Mouse (Mus musculus) common myeloid progenitor, adult 5-6 weeks (primary cell): Measurements from ENCODE around the gene Actn4. TPM values are rescaled to one million over a fixed set of nuclear protein-coding genes. Genes with fewer than 3 reads are reported as not detected.

Experiments
- ATAC-seq: replicated peaks from 2 replicates; pipeline ENCODE4 v1.8.0; 2016; ENCODE audit warnings: low read depth, mild to moderate bottlenecking, moderate TSS enrichment, inconsistent platforms; ENCODE audit not compliant: poor library complexity, severe bottlenecking
- total RNA-seq: library from RNA; stranded (forward); fragments of 200-1000, 187-1606 nt; gene quantifications from 2 replicates; pipeline ENCODE4 v1.2.3, GENCODE M21; 2017

Gene Actn4
- total RNA-seq, 1 experiment from 2014 or later: 76.9 TPM

DNA sequence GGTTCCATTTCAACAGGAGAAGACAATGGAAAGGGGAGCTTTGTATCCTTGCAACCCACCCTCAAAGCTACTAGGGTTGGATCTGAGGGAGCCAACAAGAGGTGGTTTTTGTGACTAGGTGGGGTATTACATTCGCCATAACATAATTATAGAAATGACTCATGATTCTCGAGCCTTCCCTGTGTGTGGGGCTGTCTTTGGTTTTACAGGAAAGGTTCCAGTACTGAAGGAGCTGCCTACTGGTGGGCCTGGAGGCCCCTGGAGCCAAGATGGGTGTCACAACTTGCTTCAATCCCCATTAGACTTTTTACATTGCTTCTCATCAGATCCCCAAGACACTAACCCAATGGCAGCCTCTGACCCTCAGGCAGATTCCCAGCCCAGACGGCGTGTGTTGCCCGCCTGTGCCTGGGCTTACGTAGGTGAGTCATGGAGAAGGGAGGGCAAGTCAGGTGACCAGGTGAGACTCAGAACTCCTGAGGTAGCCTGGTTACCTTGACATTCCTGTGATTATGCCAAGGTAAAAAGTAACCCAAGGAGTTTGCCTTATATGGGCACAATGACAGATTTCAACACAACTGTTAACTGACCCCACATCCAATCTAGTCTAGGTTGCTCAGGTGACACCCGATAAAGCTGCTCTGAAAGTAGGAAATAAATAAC is 31.0 kb downstream of the Actn4 start:
- ATAC-seq: no peak

DNA sequence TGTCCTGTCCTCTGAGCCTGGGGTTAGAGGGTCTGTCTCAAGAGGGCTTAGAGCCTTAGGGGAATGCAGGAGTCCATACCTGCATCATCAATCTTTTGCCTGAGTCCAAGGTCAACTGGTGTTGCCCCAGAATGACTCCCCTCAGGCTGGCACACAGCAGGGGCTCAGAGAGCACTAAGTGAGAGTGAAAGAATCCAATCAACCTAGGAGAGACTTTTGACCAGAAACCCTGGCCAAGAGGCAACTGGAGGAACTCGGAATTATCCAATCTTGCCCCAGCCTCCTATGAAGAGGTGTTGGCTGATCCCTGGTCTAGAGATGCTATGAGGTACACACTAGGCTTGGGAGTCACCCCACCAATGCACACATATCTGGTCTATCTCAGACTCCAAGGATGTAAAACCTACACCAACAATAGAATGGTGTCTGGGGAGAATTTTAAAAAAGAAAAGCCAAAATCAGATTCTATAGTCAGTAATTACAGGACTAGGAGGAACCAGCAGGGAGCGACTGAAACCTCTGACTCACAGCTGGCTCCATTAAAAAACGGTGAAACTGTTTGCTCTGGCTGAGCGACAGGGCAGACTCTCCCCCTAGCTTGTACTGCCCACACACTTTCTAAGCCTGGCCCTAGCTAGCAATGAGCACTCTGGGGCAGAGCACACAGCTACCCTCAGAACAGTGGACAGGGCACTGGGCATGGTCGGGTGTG is 31.7 kb downstream of the Actn4 start:
- ATAC-seq: no peak

DNA sequence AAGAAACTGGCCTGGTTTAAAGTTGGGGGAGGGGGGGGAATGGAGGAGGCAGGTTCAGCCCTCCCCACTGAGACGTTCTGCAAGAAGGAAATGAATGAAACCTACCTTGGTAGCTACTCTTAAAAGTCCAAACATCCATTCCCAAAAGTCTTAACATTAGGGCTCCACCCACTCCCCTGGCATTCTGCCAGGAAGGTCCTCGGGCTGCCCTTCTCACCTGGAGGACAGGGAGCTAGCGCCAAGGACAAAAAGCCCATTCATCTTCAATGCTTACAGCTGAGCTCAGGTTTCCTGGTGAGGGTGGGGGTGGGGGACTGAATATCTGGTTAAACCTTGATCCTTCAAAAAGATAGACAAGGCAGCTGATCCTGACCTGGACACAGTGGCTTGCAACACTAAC is 32.8 kb downstream of the Actn4 start:
- no peak for ATAC-seq

DNA sequence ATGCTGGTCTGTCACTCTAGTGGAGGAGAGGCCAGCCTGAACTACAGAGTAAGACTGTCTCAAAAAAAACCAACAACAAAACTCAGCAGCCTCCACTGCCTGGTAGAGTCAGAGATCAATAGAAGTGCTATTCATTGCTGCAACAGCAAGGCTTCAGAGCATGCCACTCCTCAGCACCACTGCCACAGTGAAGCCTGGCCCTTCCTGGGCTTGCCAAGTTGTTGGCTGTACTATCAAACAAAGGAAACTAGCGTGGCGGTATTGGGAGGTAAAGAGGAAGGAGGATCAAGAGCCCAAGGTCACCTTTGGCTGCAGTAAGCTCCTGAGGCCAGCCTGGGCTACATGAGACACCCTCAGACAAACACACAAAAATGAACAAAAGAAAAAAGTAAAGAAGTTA is 36.0 kb downstream of the Actn4 start:
- no peak for ATAC-seq

DNA sequence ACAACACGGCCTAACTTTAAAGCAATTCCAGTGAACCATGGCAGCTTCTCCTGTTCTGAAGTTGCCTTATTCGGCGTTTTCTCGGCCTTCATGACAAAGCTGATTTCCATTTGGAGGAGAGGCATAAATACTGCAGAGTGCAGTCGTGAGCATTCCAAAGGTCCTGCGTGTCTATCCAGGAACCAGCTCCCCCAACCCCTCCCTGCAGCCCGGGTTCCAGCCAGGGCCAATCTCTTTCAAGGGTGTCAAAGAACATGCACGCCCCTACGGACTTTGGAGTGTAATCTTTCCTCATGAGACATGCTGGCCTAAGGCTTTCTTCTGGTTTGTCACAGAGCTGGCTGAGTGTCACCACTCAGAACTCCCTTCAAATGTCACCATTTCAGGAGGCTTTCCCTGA is 36.8 kb downstream of the Actn4 start:
- no peak for ATAC-seq

DNA sequence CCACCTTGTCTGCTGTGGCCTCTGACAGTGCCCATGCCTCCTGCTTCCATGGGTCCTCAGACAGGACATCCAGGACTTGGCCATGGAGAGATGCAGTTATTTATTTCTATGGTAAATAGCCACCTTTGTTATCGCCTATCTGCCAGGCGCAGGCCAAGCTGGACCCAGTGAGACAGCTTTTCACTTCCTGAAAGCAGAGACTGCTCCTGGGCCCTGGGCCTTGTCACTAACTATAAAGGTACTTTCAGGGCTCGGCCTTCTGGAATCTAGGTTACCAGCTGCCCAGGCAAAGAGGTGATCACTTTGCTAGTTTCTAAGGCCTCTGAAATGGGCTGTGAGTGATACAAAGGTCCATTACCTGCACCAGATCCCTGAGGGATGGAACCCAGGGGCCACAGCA is 37.3 kb downstream of the Actn4 start:
- no peak for ATAC-seq

DNA sequence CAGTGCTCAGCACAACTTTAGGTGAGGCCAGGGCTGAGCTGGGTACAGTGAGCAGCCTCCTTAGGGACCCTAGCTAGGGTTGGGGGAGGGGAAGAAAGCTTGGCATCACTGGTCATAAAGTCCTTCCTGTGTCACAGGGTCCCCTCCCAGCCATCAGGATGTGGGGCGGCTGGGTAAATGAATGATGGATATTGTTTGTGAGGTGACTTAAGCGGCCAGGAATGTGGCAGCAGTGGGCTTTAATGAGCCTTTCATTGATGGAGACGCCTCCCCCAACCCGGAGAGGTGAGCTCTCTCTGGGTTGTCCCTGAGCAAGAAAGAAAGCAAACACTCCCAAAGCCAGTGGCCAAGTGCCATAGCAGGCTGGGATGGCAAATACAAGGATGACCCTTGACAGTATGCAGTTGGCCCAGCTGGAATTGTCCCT is 38.3 kb downstream of the Actn4 start:
- no peak for ATAC-seq

DNA sequence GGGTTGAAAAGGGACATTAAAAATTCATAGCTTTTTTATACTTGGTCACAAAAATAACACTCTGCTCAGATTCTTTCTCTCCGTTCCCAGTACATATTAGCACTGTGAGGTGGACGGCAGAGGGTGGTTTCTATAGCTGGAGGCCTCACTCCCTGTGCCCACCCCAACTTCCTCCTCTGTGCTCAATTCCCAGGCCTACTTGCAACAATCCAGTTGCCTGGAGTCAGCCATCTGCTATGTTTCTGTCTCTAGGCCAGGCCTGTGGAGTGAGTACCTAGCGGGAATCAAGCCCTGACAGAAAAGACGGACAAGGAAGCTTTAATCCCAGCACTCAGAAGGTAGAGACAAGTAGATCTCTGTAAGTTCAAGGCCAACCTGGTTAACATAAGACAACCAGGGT is 39.5 kb downstream of the Actn4 start:
- no peak for ATAC-seq

DNA sequence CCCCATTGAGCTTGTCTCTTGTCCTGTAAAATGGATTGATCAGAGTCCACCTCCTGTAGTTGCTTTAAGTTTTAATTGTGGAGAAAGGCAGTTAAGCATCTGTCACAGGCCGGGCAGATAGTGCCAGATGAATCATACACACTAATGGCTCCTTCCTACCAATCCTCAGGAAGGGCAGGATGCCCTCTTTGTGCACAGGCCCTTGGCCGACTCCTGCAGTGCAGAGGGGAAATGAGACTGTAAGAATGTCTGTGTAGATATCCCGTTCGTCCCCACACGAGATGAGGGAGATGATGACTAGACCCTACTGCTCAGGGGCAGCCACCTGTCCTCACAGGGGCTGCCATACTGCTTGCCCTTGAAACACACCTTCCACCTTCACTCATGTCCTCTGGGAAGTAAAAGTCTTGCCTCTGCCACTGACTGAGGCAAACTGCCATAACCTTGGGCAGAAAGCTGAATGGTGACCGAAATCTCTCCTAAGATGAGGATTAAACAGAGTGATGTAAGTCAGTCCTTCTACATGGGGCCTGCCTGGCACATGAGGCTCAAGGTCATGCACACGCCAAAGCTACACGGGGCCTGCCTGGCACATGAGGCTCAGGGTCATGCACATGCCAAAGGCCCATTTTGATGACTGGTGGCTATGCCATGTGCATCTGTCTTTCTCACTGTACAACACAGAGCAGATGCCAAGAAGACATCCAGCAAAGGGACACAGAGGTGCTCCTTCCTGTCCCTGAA is 40.2 kb downstream of the Actn4 start:
- ATAC-seq: no peak

DNA sequence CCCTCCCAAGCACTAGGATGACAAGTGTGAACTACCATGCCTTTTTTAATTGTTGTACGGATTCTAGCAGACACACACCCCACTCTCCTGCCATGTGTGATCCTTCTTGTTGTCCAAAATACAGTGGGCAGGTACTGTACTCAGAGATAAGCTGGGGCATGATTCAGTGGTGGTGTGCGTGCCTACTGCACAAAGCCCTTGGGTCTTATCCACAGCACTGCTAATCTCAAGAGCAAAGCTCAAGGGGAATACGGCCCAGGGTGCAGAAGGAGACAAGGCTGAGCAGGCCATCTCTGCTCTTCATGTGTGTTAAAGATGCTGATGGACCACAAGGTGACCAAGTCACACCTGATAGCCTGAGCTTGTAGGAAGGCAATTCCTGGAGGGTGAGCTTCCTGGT is 41.0 kb downstream of the Actn4 start:
- ATAC-seq: no peak

DNA sequence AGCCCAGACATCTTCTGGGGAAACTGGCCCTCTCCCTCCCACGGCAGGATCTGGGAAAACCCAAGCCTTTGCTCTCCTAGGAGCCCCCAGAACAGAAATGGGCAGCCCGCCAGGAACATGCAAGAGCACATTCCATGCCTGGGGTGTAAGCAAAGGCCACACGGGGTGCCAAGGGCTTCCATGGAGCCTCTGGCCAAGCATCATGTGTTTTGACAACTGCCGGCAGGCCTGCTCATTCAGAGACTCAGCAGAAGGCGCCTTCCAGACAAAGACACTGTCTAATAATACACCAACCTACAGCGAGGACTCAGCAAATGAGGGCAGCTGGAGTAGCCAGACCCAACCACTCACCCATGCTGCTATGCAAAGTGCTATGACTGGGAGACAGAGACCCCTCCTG is 42.3 kb downstream of the Actn4 start:
- ATAC-seq: no peak

DNA sequence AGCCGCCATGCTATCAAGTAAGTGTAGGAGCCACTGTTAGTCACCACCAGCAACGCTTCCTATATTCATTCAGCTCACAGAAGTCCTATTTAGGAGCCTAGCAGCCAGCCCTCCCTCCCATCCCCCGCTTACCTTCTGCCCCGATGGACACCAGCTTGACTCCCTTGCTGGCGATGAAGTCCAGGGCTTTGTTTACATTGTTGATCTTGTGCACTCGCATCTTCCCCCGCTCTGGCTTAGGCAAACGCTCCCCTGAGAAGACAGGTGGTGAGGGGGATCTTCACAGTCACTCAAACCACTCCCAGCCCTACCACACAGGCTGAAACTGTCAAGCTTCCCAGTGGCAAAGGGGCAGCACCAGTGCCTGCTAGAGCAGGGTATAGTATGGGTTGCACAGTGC is 43.6 kb downstream of the Actn4 start:
- ATAC-seq: no peak

DNA sequence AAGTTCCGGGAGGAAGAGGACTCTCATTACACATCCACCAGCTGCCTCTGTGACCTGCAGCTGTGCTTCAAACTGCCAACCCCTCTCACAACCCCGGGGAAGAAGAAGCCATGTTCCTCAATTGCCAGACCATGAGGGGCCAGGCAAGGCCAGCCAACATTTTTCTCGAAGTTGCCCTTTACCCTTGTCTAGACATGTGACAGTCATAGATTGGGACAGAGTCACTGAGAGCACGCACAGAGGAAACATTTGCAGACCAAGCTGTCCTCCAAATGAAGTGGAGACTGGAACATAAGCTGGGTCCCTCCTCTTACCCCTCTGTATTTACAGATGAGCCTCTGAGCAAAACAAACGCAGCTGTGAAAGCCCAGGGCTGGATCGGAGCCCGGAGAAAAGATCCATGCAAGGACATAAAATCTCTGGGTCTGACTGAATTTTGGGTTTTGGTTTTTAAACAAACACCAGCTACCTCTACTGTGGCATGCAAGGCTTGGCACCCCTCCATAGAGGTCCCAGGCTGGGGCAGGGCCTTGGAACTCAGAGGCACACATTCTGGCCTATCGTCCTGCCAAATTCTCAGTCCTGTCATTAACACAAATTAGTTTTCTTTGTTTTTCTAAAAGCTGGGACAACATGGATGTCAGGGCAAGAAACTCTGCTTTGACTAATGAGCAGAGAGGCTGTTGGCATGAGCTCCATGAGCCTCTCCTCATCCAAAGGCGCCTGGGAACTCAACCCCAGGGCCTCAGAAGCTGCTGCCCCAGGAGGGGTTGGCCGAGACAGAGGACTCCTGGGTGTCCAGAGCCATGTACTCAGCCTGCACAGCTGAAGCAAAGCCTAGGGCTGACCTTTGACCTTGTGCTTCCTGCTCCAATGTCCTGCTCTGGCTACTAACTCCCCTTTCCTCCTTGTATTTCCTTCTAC is 44.4 kb downstream of the Actn4 start:
- ATAC-seq: no peak

DNA sequence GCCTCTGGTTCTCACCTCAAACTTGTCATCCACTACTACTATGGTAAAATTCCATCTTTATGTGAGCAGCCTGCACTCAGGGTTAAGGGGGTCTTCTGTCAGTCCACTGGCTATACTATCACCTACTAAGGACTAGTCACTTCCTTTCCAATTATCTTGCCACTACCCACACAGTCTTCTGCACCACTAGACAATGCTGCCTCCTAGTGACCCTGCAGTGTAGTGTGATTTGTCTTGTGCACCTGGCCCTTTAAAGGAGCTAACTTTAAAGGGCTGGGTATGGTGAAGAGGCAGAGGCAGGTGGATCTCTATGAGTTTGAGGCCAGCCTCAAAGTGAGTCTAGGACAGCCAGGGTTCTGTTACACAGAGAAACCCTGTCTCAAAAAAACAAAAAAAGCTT is 45.6 kb downstream of the Actn4 start:
- peak; percentile 75 for ATAC-seq

DNA sequence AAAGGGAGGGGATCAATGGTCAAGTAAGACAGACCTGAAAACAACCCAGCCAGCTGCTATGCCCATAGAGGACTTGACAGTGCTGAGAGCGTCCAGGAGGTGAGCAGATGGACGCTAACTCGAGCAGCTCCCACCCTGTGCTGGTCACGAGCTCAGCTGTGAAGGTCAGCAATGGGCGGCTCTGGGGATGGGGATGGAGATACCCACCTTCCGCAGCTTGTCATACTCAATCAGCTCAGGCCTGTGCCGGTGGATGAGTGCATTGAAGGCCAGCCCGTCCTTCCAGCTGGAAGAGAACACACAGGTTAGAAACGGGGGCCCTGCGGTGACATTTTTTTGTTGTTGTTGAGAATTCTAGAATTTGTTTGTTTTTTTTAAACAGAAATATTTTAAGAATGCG is 49.0 kb downstream of the Actn4 start:
- ATAC-seq: no peak

DNA sequence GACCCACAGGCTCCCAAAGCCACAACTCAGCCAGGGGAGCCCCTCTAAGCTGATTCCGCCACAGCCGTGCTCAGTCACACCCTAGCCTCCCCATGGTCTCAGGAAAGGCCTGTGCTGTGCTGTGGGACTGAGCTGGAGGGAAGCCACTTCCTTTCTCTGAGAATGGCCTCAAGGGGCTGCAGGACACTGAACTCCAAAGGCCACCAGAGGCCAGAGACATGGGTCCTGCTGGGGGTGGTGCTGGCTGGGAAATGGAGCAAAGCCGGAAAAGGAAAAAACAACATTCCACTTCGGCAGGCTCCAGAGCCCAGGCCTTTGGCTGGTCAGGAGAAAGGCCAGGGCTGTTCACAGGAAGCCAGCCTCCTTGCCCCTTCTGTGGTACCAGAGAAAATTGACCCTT is 50.5 kb downstream of the Actn4 start:
- no peak for ATAC-seq

DNA sequence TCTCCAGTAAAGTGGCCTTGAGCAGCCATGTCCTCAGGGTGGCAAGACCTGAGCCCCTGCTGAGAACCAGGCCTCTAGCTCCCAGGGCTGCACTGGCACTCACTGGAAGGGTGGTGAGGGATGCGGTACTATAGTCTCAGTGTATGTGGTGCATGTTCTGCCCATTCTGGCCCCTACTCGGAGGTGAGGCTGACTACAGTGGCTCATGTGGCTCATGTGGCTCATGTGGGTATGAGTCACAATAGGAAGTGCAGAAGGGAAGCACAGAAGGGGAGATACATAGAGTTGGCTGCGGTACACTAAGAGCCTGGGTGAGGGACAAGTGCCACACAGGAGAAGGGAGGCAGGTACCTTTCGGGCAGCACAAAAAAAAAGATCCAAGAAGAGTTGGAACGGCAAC is 54.9 kb downstream of the Actn4 start:
- no peak for ATAC-seq

DNA sequence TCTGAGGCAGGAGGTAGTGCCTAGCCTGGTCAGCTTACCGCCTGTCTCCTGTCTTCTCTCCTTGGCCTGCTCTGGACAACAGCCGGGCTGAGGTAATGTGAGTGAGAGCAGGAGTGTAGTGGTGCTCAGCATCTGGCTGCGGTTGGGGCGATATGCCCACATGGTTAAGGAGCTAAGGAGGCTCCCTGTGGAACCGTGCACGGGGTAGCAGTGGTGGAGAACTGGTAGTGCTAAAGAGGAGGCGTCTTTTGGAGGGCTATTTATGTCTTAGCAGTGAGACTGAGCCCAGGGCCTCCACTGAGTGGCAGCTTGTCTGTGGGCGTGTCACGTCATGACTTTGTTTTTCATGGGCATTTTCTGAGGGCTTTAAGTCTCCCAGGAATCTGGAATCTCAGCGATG is 58.4 kb downstream of the Actn4 start:
- ATAC-seq: no peak

DNA sequence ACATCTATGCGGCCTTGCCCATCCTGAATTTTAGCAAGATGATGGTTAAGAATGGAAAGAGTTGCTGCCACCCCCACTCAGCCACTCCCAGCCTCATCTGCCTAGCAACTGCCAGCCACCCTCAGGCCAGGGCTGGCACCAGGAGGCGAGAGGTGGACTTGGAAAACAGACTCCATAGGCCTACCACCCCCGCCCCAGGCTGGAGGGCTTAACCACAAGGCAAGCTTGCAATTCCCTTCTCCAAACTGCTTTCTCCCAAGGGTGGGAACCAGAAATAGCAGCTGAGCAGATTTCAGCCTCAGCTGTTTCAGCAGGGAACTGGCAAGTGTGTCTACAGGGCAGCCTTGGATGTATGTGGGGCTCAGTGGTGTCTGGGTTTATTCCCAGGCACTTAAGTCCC is 59.3 kb downstream of the Actn4 start:
- no peak for ATAC-seq

DNA sequence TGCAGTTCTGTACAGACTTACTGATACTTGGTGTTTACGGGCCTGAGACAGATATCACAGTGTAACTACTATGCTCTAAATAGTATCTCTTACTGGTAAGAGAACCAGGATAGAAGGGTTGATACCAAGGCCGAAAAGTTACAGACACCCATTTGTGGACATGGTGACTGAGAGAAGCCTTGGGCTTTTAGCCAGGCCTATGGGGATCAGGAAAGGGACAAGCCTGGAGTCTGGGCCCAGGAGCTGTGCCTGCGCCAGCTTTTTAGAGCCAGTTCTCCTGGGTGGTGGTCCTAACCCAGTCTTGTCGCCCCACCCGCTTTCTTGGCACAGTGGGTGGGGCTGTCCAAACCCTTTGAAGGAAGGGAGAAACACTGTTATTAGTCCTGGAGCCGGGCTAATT is 60.0 kb downstream of the Actn4 start:
- ATAC-seq: no peak
